Mouse (Mus musculus): ENCODE data around the gene Apip.
A peak's percentile ranks its signal among the peaks of the same experiment; 100 is the strongest.

The Apip gene

GRCm38 (mm10) chr2:103073219-103073982 is at the start of gene Apip, which contains the start of gene Pdhx:
Apip (plus strand) TSS chr2:103073675.
Pdhx (minus strand) TSS chr2:103073513.
- peak; percentile 100 for DNase-seq (ENCODE audit: low spot score)

GRCm38 (mm10) chr2:103037831-103038230 is 35.6 kb upstream of the Apip start:
- DNase-seq (ENCODE audit: low spot score) = no peak

- no peak for DNase-seq (ENCODE audit: low spot score)
These were observed 32.6 kb upstream of the Apip start for GRCm38 (mm10) chr2:103040896-103041295.

- DNase-seq (ENCODE audit: low spot score) = no peak
These were observed 28.2 kb upstream of the Apip start for GRCm38 (mm10) chr2:103045286-103045685.

- no peak for DNase-seq (ENCODE audit: low spot score)
These were observed 21.3 kb upstream of the Apip start for GRCm38 (mm10) chr2:103051937-103052893.

- no peak for DNase-seq (ENCODE audit: low spot score)
These were observed 17.7 kb upstream of the Apip start for GRCm38 (mm10) chr2:103055820-103056219.

GRCm38 (mm10) chr2:103058266-103058665 is 15.2 kb upstream of the Apip start:
- DNase-seq (ENCODE audit: low spot score) = no peak

- peak; percentile 52 for DNase-seq (ENCODE audit: low spot score)
These were observed 10.6 kb upstream of the Apip start for GRCm38 (mm10) chr2:103062865-103063264.

GRCm38 (mm10) chr2:103066683-103067551 is 6.6 kb upstream of the Apip start:
- no peak for DNase-seq (ENCODE audit: low spot score)

- DNase-seq (ENCODE audit: low spot score) = no peak
These were observed 5.8 kb upstream of the Apip start for GRCm38 (mm10) chr2:103067552-103068207.

GRCm38 (mm10) chr2:103068602-103069001 is 4.9 kb upstream of the Apip start:
- no peak for DNase-seq (ENCODE audit: low spot score)

GRCm38 (mm10) chr2:103069752-103070405 is 3.6 kb upstream of the Apip start:
- no peak for DNase-seq (ENCODE audit: low spot score)

GRCm38 (mm10) chr2:103070586-103070985 is 2.9 kb upstream of the Apip start:
- DNase-seq (ENCODE audit: low spot score) = no peak

- DNase-seq (ENCODE audit: low spot score) = no peak
These were observed 7.6 kb downstream of the Apip start for GRCm38 (mm10) chr2:103081117-103081516.

GRCm38 (mm10) chr2:103081706-103082105 is 8.2 kb downstream of the Apip start:
- no peak for DNase-seq (ENCODE audit: low spot score)

GRCm38 (mm10) chr2:103082853-103083252 is 9.4 kb downstream of the Apip start:
- DNase-seq (ENCODE audit: low spot score) = no peak

- no peak for DNase-seq (ENCODE audit: low spot score)
These were observed 11.0 kb downstream of the Apip start for GRCm38 (mm10) chr2:103084451-103084850.

GRCm38 (mm10) chr2:103085633-103086032 is 12.2 kb downstream of the Apip start:
- no peak for DNase-seq (ENCODE audit: low spot score)

- peak; percentile 16 for DNase-seq (ENCODE audit: low spot score)
These were observed 13.0 kb downstream of the Apip start for GRCm38 (mm10) chr2:103086432-103086831.

- DNase-seq (ENCODE audit: low spot score) = no peak
These were observed 14.6 kb downstream of the Apip start for GRCm38 (mm10) chr2:103088099-103088498.

GRCm38 (mm10) chr2:103089521-103089920 is 16.0 kb downstream of the Apip start:
- no peak for DNase-seq (ENCODE audit: low spot score)
